Mouse (Mus musculus) E14TG2a.4 (cell line): ENCODE measurements around the gene Trappc3.

Source experiments
- CTCF ChIP-seq: conservative IDR thresholded peaks from 2 replicates; pipeline ENCODE4 v1.5.1; 2014; ENCODE audit warnings: low read length
- NANOG ChIP-seq: IDR thresholded peaks from 2 replicates; pipeline ENCODE4 v1.6.1; 2014; ENCODE audit warnings: borderline replicate concordance, low read length, mixed read lengths

DNA sequence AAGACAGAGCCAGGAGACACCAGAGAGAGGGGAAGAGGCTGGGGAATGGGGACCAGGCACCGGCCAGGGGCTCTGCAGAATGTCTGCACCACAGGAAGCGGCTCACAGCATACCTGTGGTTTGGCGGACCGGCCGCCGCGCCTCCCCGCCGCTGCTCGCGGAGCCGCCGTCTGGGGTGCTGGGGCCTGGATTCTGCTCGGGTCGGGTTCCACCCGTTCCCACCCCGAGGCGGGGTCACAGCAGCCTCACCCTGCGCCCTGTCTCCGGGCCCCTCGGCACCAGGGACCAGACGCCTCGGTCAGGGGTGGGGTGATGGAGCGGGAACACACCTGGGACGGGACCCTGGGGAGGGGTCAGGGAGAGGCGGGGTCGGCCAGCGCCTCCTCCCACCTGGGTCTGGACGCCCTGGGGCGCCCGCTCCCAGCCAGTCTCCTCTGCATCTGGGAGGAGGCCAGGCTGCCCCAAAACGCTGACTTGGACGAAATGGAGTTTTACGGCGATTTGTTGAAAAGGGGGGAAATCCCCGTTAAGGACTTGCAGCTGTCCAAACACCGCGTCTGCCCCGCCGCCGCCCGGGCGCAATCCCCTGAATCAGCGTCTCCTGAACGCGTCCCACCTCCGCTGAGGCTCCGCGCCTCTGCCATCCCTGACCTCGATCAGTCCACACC, 38.9 kb downstream of the Trappc3 start:
- TF ChIP-seq CTCF (no peak), NANOG (no peak)
